Mouse (Mus musculus): ENCODE results near the gene Col20a1.

DNA sequence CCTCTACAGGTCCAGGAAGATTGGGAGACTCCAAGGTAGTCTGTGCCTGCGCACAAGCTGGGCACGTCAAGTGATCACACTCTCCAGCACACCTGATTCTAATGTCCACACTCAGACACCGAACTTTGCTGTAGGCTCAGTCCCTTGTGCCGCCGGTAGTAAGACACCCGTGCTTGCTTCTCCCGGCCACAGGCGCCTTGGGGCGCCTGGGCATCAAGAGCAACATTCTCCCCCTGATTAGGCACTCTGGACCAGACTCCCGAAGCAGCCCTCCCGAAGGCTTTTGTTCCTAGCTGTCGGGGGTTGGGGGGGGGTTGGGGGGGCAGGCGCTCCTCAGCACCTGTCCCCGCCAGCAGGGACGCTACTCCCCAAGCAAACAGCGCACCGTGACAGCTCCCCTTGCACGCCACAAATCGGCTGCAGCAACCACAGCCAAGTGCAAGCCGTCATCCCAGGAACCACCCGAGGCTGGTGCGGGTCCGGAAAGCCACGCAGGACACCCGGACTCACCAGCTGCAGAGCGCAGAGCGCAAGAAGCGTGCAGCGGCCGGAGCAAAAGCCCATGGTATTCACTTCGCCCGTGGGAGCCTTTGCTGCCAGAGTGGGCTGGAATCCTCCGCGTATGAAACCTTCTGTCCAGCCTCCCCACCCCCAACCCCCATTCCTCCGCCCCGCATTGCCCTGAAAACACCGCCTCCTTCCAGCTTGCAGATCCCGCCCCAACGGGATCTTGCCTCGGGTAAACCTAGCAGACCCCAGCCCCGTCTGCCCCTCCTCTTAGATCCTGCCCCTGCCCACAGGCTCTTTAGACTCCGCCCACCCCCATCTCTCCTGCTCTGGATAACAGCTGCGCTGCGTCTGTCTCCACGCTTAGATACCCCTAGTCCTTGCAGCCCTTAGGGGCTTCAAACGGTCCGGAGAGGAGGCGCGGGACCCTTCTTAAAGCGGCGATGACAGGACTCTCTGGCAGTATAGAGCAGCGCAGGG, 32.0 kb upstream of the Col20a1 start, which contains the start of gene Nkain4:
- no peak for TF ChIP-seq POLR2A (IDR thresholded peaks at IDR 0.05; ENCODE audit: insufficient read length, low read depth)
- no peak for TF ChIP-seq USF1 (IDR thresholded peaks at IDR 0.05; ENCODE audit: low read depth)
- TF ChIP-seq E2F4 (IDR thresholded peaks at IDR 0.05; ENCODE audit: insufficient read depth) = no peak
- no peak for TF ChIP-seq TCF3 (IDR thresholded peaks at IDR 0.05; ENCODE audit: insufficient read length, low read depth)
- peak in 1 of 3 experiments; percentile 10 for TF ChIP-seq MYOG (IDR thresholded peaks at IDR 0.05; ENCODE audit: control insufficient read depth in 1 of 3, insufficient read depth in 1 of 3, insufficient read length in 2 of 3, low read depth in 2 of 3)
- TF ChIP-seq TCF12 (IDR thresholded peaks at IDR 0.05; ENCODE audit: insufficient read depth, poor library complexity, severe bottlenecking) = no peak
- TF ChIP-seq REST (IDR thresholded peaks at IDR 0.05; ENCODE audit: insufficient read depth, insufficient read length) = no peak
